Mouse (Mus musculus) NIH3T3 (cell line): ENCODE measurements around the gene Shf.
"Not testable (repeated sequence)": the region's sequence is repeated elsewhere in the genome, so short reads cannot be mapped to it uniquely, and the experiment has no call there.

ENCODE experiments used
- DNase-seq: peaks from one replicate; pipeline ENCODE4 v3.0.0-alpha.2; 2012; ENCODE audit warnings: low read depth

Shf gene

DNA sequence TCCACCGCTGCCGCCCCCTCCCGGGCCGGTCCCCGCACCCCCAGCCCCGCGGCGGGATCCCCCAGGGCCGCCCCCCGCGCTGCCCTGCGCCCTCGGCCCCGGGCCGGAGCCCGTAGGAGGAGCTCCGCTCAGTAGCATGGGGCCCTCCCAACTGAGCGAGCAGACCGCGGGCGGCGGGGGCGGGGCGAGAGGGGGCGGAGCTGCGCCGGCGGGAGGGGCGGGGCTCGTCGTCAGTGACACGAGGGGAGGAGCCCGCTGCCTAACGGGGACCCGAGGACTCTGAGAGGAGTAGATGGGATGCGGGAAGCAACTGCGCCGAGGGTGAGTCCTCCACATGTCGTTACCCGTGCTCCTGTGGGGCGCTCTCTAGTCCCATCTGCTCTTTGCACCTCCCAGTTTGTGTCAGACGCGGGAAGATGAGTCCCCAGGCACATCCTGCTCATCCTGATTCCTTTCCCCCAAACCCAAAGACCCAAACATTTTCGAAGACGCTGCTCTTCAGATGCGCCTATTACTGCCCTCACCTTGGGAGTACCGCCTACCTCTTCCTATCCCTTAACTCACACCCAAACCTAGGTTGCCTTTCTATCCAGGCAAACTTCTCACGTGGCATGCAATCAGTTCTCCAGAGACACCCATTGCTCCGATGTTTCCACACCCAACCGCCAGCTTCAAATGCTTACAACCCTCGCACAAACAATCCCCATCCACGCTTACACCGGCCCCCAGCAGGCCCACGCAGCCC lies at the start of gene Shf:
Shf (minus strand) TSS at position 168 of the 745 bp plus-strand sequence.
- peak; percentile 91 for DNase-seq

DNA sequence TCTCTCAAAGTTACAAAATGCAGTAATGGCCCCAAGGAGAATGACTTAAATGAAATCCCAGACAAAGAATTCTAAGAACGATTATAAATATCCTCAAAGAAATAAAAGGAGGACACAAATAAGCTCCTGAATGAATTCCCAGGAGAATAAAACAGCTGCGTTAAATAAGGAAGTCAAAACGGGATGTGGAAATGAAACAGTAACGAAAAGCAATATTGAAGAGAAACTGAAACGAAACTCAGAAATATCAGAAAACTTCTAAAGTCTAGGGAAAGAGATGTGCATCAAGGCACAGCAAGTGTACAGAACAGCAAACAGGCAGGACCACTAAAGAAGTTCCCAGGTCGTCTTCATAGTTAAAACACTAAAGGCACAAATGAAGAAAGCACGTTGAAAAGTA lies 40.0 kb upstream of the Shf start:
- DNase-seq: no peak

DNA sequence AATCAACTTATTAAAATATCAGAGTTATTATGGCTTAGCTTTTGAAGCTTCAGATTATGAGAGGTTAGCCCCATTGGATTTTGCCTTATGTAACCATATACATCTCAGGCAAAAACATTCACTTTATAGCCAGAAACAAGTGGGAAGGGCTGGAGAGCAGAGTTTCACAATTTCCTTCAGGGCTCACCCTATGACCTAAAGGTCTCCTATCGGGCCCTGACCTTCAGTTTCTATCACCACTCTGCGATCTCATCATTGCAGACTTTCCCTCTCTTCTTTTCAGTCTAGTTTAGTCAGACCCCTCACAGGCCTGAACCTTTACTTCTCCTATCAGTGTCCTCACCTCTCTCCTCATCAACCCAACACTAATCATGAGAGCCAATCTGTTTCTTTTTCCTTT lies 38.6 kb upstream of the Shf start:
- DNase-seq: no peak

DNA sequence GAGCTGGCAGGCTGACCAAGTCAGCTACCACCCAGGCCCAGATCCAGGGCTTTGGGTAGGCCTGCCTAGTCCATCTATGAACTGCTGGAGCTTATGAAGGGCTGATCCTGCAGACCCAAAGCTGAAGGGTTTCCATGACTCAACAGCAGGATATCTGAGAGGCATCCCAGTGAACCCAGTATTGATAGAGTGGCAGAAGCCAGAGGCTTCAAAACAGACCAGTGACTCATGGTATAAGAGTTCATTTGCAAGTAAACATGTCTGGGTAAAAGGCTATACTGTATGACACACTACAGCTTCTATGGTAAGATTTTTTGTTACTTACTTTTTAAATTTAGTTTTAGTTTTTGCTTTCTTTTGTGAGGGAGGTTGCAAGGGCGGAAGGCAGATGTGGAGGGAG lies 27.2 kb upstream of the Shf start:
- peak; percentile 47 for DNase-seq

DNA sequence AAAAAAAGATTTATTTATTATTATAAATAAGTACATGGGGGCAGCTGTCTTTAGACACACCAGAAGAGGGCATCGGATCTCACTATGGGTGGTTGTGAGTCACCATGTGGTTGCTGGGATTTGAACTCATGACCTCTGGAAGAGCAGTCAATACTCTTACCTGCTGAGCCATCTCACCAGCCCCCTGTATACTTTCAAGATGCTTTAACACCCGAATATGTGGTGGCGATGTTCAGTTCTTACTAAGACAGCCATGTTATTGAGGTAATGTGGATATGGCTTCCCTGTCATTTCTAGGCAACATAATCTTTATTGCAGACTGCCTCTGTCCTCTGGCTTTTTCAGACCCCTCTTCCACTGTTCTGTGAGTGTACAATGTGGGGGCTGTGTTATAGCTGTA lies 18.2 kb upstream of the Shf start:
- not testable (repeated sequence) for DNase-seq

DNA sequence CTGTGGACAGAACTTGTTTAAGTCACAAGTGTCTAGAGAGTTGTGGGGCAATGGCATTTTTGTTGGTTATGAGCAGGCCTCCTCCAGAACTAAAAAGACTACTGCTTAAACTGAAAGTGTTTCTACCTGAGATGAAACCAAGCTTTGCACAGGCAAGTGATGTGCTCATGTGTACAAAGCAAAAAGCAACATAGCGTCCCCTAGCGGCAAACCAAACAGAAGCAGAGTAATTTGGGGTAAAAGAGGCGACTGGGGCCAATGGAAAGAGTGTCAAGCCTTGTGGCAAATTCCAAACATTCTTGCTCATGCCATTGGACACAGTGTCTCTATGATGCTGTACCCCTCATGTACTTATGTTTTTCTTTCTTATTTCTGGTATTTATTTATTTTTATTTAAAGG lies 16.1 kb upstream of the Shf start:
- DNase-seq: no peak

DNA sequence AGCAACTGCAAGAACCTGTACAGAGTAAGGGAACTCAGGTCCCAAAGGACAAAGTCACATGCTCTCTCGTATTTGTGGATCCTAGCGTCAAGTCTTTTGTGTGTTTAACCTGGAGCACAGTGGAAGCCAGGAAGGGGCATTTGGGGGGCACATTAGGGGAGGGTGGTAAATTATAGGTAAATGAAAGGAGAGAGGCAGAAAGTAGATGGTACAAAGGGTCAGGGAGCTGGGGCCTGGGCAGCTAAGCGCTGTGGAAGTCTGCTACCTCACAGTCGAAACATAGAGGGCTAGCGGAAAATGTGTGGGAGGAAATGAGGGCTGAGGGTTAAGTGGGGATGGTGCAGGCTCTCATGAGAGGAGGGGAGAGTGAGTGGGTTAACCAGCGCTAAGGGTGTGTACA lies 13.2 kb upstream of the Shf start:
- no peak for DNase-seq

DNA sequence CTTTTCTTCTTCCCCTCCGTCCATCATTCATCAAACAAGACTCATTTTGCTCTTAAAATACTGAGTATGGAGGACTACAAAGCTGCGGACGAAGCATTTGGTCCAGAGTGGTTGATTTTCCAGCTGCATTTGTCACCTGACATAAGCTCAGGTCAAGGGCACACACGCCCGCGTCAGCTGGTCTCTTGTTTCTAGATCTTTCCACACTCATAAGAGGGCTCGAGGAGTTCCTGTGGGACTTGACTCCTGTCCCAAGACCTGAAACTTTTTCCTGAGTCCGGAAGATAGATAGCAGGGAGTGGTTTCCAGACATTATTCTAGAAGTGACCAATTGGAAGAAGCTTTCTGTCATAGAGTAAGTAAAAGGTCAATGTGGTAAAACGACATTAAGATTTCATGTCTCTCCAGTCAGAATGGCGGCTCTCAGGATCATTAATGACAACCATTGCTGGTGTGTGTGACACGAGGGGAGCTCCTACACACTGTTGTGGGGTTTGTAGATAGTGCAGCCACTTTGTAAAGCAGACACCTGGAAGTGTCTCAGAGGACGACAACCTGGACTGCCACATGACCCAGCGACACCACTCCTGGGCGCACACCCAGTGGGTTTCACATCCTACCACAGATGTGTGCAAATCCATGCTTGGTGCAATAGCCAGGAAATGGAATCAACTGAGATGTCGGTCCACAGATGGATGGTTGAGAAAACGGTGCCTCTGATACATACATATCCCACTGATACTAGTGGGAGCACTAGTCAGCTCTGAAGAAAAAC lies 12.6 kb upstream of the Shf start:
- DNase-seq: no peak

DNA sequence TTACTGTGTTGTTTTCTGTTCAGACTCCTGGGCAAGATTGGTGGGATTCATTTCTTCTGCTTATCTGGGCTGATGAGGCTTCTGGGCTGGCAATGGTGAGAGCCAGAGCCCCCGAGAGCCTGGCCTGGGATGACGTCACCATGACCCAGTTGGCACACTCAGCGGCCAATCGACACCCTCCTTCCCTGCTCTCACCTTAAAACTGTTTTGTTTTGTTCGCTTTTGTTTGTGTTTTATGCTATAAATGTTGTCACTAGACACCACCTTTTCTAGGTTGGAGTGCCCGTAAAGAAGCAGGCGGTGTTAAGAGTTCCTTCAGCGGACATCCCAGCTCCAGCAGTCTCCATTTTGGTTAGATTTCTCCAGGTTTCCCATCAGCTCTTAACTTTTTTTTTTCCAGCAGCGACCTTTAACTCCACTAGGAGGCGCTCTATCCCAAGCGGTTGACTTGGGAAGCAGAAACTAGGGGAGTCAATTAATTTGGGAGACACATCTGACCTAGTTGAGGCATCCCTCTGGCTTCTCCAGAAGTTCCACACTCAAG lies 11.9 kb upstream of the Shf start:
- DNase-seq: peak; percentile 84

DNA sequence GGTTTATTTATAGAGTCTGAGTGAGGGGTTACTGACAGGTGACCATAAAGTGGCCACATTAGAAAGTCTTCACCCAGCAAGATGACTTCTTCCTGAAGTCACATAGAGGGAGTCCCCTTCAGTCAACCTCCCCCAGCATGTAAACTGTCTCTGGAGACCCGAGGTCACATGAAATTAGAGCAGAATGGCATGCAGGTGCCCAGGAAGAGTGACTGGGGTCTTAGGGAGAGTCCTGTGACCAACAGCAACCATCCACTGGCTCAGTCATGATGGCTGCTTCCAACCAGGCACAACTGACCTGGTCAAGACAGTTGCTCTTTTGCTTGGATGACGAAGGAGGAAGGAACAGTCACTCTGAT lies 10.3 kb upstream of the Shf start:
- DNase-seq: no peak

DNA sequence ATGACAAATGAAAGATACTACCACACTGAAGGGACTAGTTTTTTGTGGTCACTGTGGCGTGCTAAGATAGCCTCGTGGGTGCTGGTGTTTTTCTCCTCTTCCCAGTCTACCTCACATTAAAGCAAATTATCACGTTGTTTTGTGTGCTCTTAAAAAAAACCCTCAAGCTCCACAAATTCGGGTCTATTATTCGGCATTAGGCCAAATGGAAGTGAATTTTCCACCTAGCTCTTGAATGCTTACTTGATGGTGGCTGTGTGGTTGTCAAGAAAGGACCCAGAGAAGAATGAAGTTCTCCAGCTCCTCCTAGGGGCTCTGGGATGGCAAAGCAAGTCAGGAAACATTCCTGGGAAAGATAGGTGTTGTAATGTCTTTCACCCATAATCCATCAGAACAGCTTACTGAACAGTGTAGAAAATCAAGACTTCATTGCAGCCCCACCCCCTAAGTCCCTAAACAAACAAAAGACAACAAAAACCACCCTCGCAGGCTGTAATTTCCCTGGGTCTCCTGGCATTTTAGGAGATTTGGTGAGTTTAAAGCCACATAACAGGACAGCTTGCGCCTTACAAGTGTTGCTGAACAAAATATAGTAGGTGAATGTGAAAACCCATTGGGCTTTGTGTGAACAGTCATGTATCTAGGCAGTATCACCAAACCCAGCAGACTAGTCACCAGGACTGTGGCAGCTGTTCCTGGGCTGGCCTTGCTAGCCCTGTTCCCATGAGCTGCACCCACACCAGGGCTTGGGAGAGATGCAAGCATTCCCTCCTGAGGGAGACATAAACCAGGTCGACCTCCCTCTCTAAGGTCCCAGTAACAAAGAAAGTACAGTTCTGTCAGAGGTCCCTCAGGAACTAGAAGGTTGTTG lies 9.7 kb upstream of the Shf start:
- DNase-seq: peak; percentile 86

DNA sequence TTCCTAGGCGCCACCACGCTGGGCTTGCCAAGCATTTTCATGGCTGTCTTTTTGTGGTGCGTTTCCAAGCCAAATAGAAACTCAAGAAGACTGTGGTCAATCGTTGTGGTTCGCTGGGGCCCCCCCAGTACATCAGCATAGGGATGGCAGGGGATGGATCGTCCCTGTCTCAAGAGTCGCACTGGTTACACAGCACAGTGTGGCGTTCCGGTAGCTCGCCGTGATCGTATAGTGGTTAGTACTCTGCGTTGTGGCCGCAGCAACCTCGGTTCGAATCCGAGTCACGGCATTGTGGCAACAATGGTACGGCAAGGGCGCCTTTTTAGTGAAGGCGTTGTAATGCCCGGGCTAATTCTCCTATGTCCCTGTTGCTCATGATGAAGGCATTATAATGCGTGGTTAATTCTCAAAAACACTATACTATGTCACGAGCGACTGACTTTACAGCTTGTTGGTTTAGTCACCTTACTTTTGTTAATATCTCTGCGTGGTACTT lies 8.8 kb upstream of the Shf start:
- peak; percentile 76 for DNase-seq

DNA sequence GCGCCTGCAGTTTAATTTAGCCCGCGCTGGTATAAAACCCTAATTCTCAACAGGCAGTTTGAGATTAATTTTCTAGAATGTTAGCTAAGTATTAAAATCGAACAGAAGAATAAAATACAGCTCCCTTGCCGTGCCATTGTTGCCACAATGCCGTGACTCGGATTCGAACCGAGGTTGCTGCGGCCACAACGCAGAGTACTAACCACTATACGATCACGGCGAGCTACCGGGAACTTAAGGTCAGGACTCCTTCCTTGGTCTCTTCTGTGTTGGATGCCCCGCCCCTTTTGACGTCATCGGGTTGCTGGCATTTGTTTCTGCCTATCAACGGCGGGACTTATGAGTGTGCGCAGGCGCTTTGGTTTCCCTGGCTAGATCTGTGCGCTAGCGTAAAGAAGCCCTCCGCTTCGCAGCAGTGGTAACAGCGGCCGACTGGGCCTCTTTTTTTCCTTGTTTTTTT lies 8.3 kb upstream of the Shf start:
- peak; percentile 96 for DNase-seq

DNA sequence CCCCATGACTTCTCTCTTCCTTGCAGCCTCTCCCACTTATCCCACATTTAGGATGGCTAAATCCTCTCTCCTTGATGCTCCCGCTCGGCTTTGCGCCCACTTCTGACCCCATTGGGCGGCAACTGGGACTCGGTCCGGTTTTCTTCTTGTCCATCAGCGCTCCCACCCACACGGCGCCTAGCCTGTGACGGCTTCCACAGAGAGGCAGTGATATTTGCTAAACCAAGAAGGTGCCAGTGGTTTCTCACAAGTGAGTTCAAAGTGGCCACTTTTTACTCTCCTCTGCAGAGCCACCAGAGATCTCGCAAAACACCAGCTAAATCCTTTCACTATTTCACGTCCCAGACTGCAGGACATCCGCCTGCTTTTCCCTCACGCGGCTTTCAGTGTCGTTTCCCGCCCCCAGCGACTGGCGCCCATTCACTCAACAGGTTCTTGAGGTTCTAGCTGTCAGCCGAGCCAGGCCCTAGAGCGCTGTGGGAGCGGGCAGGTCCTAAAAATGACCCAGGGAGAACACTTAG lies 7.1 kb upstream of the Shf start:
- peak; percentile 74 for DNase-seq

DNA sequence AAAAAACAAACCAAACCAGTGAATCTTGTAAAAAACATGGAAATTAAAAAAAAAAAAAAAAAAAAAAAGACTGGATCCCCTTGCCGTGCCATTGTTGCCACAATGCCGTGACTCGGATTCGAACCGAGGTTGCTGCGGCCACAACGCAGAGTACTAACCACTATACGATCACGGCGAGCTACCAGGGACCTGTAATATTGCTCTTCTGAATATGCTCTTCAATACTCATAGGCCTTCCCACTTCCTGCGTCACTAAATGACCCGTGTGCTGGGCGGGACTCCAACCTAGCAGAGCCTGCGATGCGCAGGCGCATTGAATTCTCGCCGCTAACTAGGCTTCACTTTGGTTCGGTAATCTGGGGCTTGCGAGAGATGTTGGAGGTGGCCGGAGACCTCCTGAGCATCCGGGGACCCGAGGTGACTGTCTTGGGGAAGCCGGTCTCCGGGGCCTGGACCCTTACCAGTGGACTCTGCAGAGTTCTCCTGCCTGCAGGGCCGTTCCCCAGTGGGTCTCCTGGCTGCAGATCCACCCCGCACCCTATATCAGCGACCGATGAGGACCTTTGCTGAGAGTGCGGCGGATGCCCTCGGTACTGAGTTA lies 6.5 kb upstream of the Shf start:
- peak; percentile 99 for DNase-seq

DNA sequence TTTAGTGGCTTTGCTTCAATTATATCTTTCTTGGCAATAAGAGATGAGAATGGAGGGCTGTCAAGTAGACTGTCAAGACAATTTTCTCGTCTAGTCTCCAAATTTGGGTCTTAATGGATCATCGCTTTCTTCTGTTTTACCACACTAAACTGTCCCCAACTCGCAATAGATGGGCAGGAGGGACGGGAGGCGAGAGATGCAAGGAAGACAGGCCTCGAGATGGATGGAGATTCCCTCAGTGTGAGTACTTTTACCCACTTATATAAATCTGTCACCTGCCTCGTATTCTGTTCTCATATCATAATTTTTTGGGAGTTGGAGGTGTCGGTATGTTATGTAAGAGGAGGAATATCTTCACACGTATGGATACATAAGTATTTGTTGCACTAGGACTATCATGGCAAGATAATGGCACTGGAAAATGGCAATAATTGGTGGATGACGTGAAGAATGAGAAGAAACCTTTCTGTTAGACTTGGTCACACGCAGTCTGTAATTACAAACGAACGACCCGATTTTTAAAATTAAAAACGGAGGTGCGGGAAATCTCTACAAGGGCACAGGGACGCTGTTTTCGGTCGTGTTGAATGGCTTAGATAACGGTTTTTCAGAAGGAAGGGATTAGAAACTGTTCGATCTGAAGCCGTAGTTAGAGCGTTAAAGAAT lies 5.8 kb upstream of the Shf start:
- no peak for DNase-seq

DNA sequence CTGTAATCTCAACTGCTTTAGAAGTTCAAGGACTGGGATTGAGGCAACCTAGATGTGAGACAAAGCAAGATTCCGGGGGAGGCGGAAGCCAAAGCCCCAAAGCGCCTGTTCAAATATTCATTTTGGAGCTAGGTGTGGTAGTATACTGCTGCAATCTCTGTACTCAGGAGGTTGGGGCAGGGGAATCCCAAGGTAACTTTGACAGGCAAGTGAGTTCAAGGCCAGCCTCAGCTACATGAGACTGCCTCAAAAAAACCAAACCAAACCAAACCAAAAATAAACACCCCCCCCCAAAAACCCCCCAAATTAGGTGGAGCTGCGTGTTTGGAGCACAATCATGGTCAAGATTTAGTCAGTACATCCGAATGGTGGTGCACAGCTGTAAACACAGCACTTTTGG lies 5.0 kb upstream of the Shf start:
- DNase-seq: peak; percentile 24

DNA sequence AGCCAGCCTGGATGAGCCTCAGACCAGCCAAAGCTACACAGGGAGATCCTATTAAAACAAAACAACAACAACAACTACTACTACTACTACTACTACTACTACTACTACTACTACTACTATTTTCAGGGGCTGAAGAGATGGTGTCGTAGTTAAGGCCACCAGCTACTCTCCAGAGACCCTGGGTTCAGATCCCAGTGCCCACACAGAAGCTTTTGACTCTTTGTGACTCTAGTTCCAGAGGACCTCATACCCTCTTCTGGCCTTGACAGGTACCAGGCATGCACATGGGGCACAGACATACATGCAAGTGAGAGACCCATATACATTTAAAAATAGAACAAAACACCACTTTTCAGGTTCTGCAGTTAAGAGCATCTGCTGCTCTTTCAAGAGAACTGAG lies 3.6 kb upstream of the Shf start:
- no peak for DNase-seq

DNA sequence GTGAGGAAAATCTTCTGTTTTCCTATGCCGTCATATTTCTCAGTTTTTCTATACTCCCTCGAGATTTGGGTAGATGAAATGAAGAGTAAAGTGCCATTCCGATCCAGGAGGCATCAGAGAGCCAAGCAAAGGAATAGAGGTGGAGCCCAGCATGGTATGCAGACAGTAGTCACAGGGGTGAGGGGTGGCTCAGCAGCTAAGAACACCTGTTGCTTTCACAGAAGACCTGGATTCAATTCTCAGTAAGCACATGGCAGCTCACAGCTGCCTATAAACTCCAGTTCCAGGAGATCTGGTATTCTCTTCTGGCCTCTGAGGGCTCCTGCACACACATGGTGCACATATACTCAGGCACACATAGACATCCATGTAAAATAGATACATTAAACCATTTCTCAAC lies 3.1 kb upstream of the Shf start:
- no peak for DNase-seq

DNA sequence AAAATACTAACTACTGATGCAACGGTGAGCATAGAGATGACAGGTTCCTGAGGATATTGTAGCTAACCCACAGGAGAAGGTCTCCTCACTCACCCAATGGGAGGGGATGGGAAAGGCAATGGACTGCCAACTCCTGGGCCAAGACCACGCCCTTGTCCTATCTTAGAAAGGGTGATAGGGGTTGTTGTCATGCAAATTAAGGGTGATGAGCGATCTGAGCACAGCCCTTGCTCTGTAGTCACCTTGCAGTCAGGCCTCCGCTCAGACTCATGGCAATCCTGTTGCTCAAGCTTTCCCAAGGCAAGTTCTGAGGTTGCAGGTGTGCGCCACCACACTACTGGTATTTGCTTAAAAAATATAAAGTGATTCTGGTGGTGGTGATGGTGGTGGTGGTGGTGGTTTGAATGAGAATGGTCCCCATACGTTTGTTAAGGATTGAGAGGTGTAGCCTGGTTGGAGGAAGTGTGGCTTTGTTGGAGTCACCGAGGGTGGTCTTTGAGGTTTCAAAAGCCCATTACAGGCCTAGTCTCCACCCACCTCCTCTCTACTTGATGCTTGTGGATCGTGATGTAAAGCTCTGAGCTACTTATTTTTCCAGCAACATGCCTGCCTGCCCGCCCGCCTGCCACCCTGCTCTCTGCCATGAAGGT lies 1.3 kb upstream of the Shf start:
- DNase-seq: no peak
